Mouse (Mus musculus) liver, embryonic 11.5 days (tissue): Measurements from ENCODE around the gene Taar7e. TPM values are rescaled to one million over a fixed set of nuclear protein-coding genes. Genes with fewer than 3 reads are reported as not detected.
"Not testable (repeated sequence)": the region's sequence is repeated elsewhere in the genome, so short reads cannot be mapped to it uniquely, and the experiment has no call there.

Experiments
- ATAC-seq: fragments of 200-750 bp; cut with Nextera tagmentation; replicated peaks from 2 replicates; pipeline ENCODE4 v1.8.0; 2017; ENCODE audit warnings: moderate number of reproducible peaks, mild to moderate bottlenecking, moderate TSS enrichment, moderate library complexity; ENCODE audit not compliant: low FRiP score
- DNase-seq: peaks from one replicate; pipeline ENCODE4 v3.0.0-alpha.2; 2017; ENCODE audit warnings: low spot score
- H3K27ac ChIP-seq: fragments of 300-500 bp; sonication (generic); 2 replicates; pipeline ENCODE4 v1.5.1; 2014; ENCODE audit warnings: mild to moderate bottlenecking, low read depth, low read length, control low read depth
- H3K27me3 ChIP-seq: fragments of 300-500 bp; sonication (generic); replicated peaks from 2 replicates; pipeline ENCODE4 v1.6.1; 2014; ENCODE audit warnings: low read length, mixed read lengths; ENCODE audit not compliant: control insufficient read depth, insufficient read depth
- H3K36me3 ChIP-seq: fragments of 300-500 bp; sonication (generic); 2 replicates; pipeline ENCODE4 v1.6.1; 2014; ENCODE audit warnings: mild to moderate bottlenecking, low read length, moderate library complexity, mixed read lengths; ENCODE audit not compliant: control insufficient read depth, insufficient read depth
- H3K4me1 ChIP-seq: fragments of 300-500 bp; sonication (generic); replicated peaks from 2 replicates; pipeline ENCODE4 v1.6.1; 2014; ENCODE audit warnings: low read length, mixed read lengths; ENCODE audit not compliant: control insufficient read depth, insufficient read depth
- H3K4me2 ChIP-seq: fragments of 300-500 bp; sonication (generic); 2 replicates; pipeline ENCODE4 v1.6.1; 2014; ENCODE audit warnings: mild to moderate bottlenecking, control low read depth, moderate library complexity
- H3K4me3 ChIP-seq: fragments of 300-500 bp; sonication (generic); 2 replicates; pipeline ENCODE4 v1.5.1; 2014; ENCODE audit warnings: low read depth, low read length, control low read depth
- H3K9ac ChIP-seq: fragments of 300-500 bp; sonication (generic); 2 replicates; pipeline ENCODE4 v1.6.1; 2014; ENCODE audit warnings: low read depth, low read length, control low read depth
- H3K9me3 ChIP-seq: fragments of 300-500 bp; sonication (generic); 2 replicates; pipeline ENCODE4 v1.6.1; 2016; ENCODE audit warnings: low read length, inconsistent platforms, mixed read lengths; ENCODE audit not compliant: control insufficient read depth
- WGBS: fragments of 180-500 bp; shearing (Covaris S2); extraction: QIAGEN DNeasy Blood & Tissue Kit; methylation state at CpG from one replicate; pipeline ENCODE4 v1.1.7; 2014; 5-methylcytosine and 5-hydroxymethylcytosine counted together
- polyA plus RNA-seq: library from polyadenylated mRNA; unstranded; fragments of >200 nt; fragmentation: Nextera tagmentation; extraction: Ambion mirVana; gene quantifications from 2 replicates; pipeline ENCODE4 v1.2.1, GENCODE M21; 2014

The Taar7e gene
- polyA plus RNA-seq, 1 experiment from 2014 or later = not detected

GRCm38 (mm10) chr10:24049210-24049609, 11.8 kb downstream of the Taar7e start, which contains the start of gene Taar7f:
Taar7f (plus strand) TSS chr10:24049510.
- ATAC-seq (no peak), DNase-seq (no peak)
- Histone ChIP-seq H3K4me1 (no peaks in the 10 kb centered on the region), H3K27ac (no peak within 1 kb of the TSS), H3K9me3 (no peaks in the 10 kb centered on the region), H3K4me2 (no peak within 1 kb of the TSS), H3K9ac (no peak within 1 kb of the TSS), H3K4me3 (no peak within 1 kb of the TSS), H3K27me3 (no peaks in the 10 kb centered on the region), H3K36me3 (no peaks in the 10 kb centered on the region)

- H3K27ac ChIP-seq = no peak overlapping the region
- ATAC-seq = peak; percentile 82
- no peaks in the 10 kb centered on the region for H3K36me3 ChIP-seq
- no peaks in the 10 kb centered on the region for H3K9me3 ChIP-seq
- 48% methylated on average over 5 of the region's 5 CpGs for WGBS
- no peak overlapping the region for H3K9ac ChIP-seq
- H3K27me3 ChIP-seq = no peaks in the 10 kb centered on the region
- H3K4me2 ChIP-seq = no peak overlapping the region
- H3K4me3 ChIP-seq = no peak overlapping the region
- no peaks in the 10 kb centered on the region for H3K4me1 ChIP-seq
- no peak for DNase-seq
Observed at GRCm38 (mm10) chr10:24052039-24052438, 14.6 kb downstream of the Taar7e start.

- Histone ChIP-seq H3K4me2 (no peak overlapping the region), H3K4me3 (no peak overlapping the region), H3K27me3 (no peaks in the 10 kb centered on the region), H3K4me1 (no peaks in the 10 kb centered on the region), H3K27ac (no peak overlapping the region), H3K9ac (no peak overlapping the region), H3K9me3 (no peaks in the 10 kb centered on the region), H3K36me3 (no peaks in the 10 kb centered on the region)
- ATAC-seq = no peak
- WGBS = 67% methylated on average over 3 of the region's 3 CpGs
- no peak for DNase-seq
Observed at GRCm38 (mm10) chr10:24058986-24059385, 21.6 kb downstream of the Taar7e start.

- H3K9me3 ChIP-seq, H3K4me2 ChIP-seq, DNase-seq, H3K4me3 ChIP-seq, ATAC-seq, H3K9ac ChIP-seq, H3K27me3 ChIP-seq, H3K4me1 ChIP-seq, H3K27ac ChIP-seq, H3K36me3 ChIP-seq: not testable (repeated sequence)
- 28% methylated on average over 2 of the region's 2 CpGs for WGBS
Observed at GRCm38 (mm10) chr10:24074751-24075150, 37.3 kb downstream of the Taar7e start.

- H3K9me3 ChIP-seq, H3K4me1 ChIP-seq, H3K27me3 ChIP-seq, H3K9ac ChIP-seq, H3K4me2 ChIP-seq, ATAC-seq, H3K36me3 ChIP-seq, H3K27ac ChIP-seq, DNase-seq, H3K4me3 ChIP-seq: not testable (repeated sequence)
- 69% methylated on average over 2 of the region's 4 CpGs for WGBS
Observed at GRCm38 (mm10) chr10:24076200-24076599, 38.8 kb downstream of the Taar7e start, which contains the start of gene Taar8a. Taar8a (plus strand) TSS chr10:24076500.

- DNase-seq = no peak
- H3K27ac ChIP-seq = no peak overlapping the region
- ATAC-seq = peak; percentile 47; the same call in 1 of the 2 replicates
- H3K4me3 ChIP-seq = no peak overlapping the region
- H3K4me2 ChIP-seq = no peak overlapping the region
- H3K9ac ChIP-seq = no peak overlapping the region
- H3K27me3 ChIP-seq = no peaks in the 10 kb centered on the region
- no peaks in the 10 kb centered on the region for H3K4me1 ChIP-seq
- 44% methylated on average over 3 of the region's 3 CpGs for WGBS
- H3K9me3 ChIP-seq = no peaks in the 10 kb centered on the region
- no peaks in the 10 kb centered on the region for H3K36me3 ChIP-seq
Observed at GRCm38 (mm10) chr10:24080166-24080565, 42.8 kb downstream of the Taar7e start.

- Histone ChIP-seq H3K36me3 (no peaks in the 10 kb centered on the region), H3K27ac (no peak overlapping the region), H3K9me3 (no peaks in the 10 kb centered on the region), H3K4me1 (no peaks in the 10 kb centered on the region), H3K4me2 (no peak overlapping the region), H3K4me3 (no peak overlapping the region), H3K9ac (no peak overlapping the region), H3K27me3 (no peaks in the 10 kb centered on the region)
- no peak for ATAC-seq
- no peak for DNase-seq
- WGBS = 73% methylated on average over 5 of the region's 5 CpGs
Observed at GRCm38 (mm10) chr10:24085936-24086335, 48.5 kb downstream of the Taar7e start.

- DNase-seq (no peak), ATAC-seq (no peak)
- WGBS = 48% methylated on average over 5 of the region's 5 CpGs
- Histone ChIP-seq H3K4me3 (no peak overlapping the region), H3K36me3 (no peaks in the 10 kb centered on the region), H3K27me3 (no peaks in the 10 kb centered on the region), H3K4me2 (no peak overlapping the region), H3K27ac (no peak overlapping the region), H3K4me1 (no peaks in the 10 kb centered on the region), H3K9me3 (no peaks in the 10 kb centered on the region), H3K9ac (no peak overlapping the region)
Observed at GRCm38 (mm10) chr10:24086555-24086954, 49.1 kb downstream of the Taar7e start.

- 88% methylated on average over 2 of the region's 2 CpGs for WGBS
- H3K9ac ChIP-seq = no peak overlapping the region
- no peaks in the 10 kb centered on the region for H3K36me3 ChIP-seq
- no peaks in the 10 kb centered on the region for H3K9me3 ChIP-seq
- ATAC-seq = no peak
- no peaks in the 10 kb centered on the region for H3K27me3 ChIP-seq
- no peak overlapping the region for H3K27ac ChIP-seq
- no peak for DNase-seq
- no peaks in the 10 kb centered on the region for H3K4me1 ChIP-seq
- H3K4me3 ChIP-seq = no peak overlapping the region
- H3K4me2 ChIP-seq = no peak overlapping the region
Observed at GRCm38 (mm10) chr10:24087168-24087567, 49.8 kb downstream of the Taar7e start.
